Mouse (Mus musculus) midbrain, embryonic 11.5 days (tissue): ENCODE data around the gene 4930564D02Rik. TPM values are rescaled to one million over a fixed set of nuclear protein-coding genes. Genes with fewer than 3 reads are reported as not detected.
A peak's percentile ranks its signal among the peaks of the same experiment; 100 is the strongest.

Experiments
- ATAC-seq: fragments of 200-750 bp; cut with Nextera tagmentation; 2 replicates; pipeline ENCODE4 v1.8.0; 2017; ENCODE audit warnings: moderate TSS enrichment, moderate library complexity; ENCODE audit not compliant: low FRiP score
- DNase-seq: peaks from one replicate; pipeline ENCODE4 v3.0.0; 2015; ENCODE audit warnings: low spot score; ENCODE audit errors: missing footprints
- H3K27ac ChIP-seq: fragments of 300-500 bp; sonication (generic); 2 replicates; pipeline ENCODE4 v1.5.1; 2014; ENCODE audit warnings: low read depth, low read length
- H3K27me3 ChIP-seq: fragments of 300-500 bp; sonication (generic); 2 replicates; pipeline ENCODE4 v1.6.1; 2014; ENCODE audit warnings: mild to moderate bottlenecking, low read length, moderate library complexity, mixed read lengths; ENCODE audit not compliant: control insufficient read depth, insufficient read depth
- H3K36me3 ChIP-seq: fragments of 300-500 bp; sonication (generic); 2 replicates; pipeline ENCODE4 v1.6.1; 2014; ENCODE audit warnings: mild to moderate bottlenecking, low read length, moderate library complexity, mixed read lengths; ENCODE audit not compliant: control insufficient read depth, insufficient read depth
- H3K4me1 ChIP-seq: fragments of 300-500 bp; sonication (generic); 2 replicates; pipeline ENCODE4 v1.6.1; 2014; ENCODE audit warnings: low read length; ENCODE audit not compliant: control insufficient read depth, insufficient read depth
- H3K4me2 ChIP-seq: fragments of 300-500 bp; sonication (generic); 2 replicates; pipeline ENCODE4 v1.6.1; 2014; ENCODE audit warnings: mild to moderate bottlenecking, moderate library complexity
- H3K4me3 ChIP-seq: fragments of 300-500 bp; sonication (generic); 2 replicates; pipeline ENCODE4 v1.5.1; 2014; ENCODE audit warnings: low read depth, low read length
- H3K9ac ChIP-seq: fragments of 300-500 bp; sonication (generic); 2 replicates; pipeline ENCODE4 v1.6.1; 2014; ENCODE audit warnings: low read length
- H3K9me3 ChIP-seq: fragments of 300-500 bp; sonication (generic); 2 replicates; pipeline ENCODE4 v1.6.1; 2016; ENCODE audit warnings: low read length; ENCODE audit not compliant: control insufficient read depth
- WGBS: fragments of 180-500 bp; shearing (Covaris S2); extraction: QIAGEN DNeasy Blood & Tissue Kit; methylation state at CpG from one replicate; pipeline ENCODE4 v1.1.7; 2014; 5-methylcytosine and 5-hydroxymethylcytosine counted together
- polyA plus RNA-seq: library from polyadenylated mRNA; unstranded; fragments of >200 nt; fragmentation: Nextera tagmentation; extraction: Ambion mirVana; gene quantifications from 2 replicates; pipeline ENCODE4 v1.2.1, GENCODE M21; 2014

Gene 4930564D02Rik
- polyA plus RNA-seq, 1 experiment from 2014 or later = not detected

GRCm38 (mm10) chr3:105040002-105040401, 26.6 kb upstream of the 4930564D02Rik start:
- no peak for ATAC-seq
- H3K36me3 ChIP-seq = peaks cover 4% of the 10 kb centered on the region; the same call in 1 of the 2 replicates
- no peaks in the 10 kb centered on the region for H3K27me3 ChIP-seq
- H3K27ac ChIP-seq = no peak overlapping the region
- H3K4me2 ChIP-seq = no peak overlapping the region
- no peak overlapping the region for H3K4me3 ChIP-seq
- no peaks in the 10 kb centered on the region for H3K9me3 ChIP-seq
- no peak overlapping the region for H3K9ac ChIP-seq
- H3K4me1 ChIP-seq = 0 out of 2 replicates have a peak, but pooled peaks cover 2% of the 10 kb centered on the region
- WGBS = 67% methylated on average over 8 of the region's 8 CpGs
- no peak for DNase-seq

- 0 out of 2 replicates have a peak, but pooled peaks have one; percentile 16 for ATAC-seq
Observed at GRCm38 (mm10) chr3:105040983-105041625, 25.5 kb upstream of the 4930564D02Rik start.

GRCm38 (mm10) chr3:105043746-105044145, 22.9 kb upstream of the 4930564D02Rik start:
- DNase-seq (no peak), ATAC-seq (0 out of 2 replicates have a peak, but pooled peaks have one; percentile 33)
- Histone ChIP-seq H3K4me1 (0 out of 2 replicates have a peak, but pooled peaks cover 2% of the 10 kb centered on the region), H3K27me3 (no peaks in the 10 kb centered on the region), H3K27ac (no peak overlapping the region), H3K4me3 (no peak overlapping the region), H3K9ac (no peak overlapping the region), H3K36me3 (no peaks in the 10 kb centered on the region), H3K4me2 (no peak overlapping the region), H3K9me3 (no peaks in the 10 kb centered on the region)
- 89% methylated on average over 5 of the region's 5 CpGs for WGBS

More at GRCm38 (mm10) chr3:105040983-105041625, 25.5 kb upstream of the 4930564D02Rik start:
- Histone ChIP-seq H3K9me3 (no peaks in the 10 kb centered on the region), H3K27me3 (no peaks in the 10 kb centered on the region), H3K4me2 (no peak overlapping the region), H3K4me3 (no peak overlapping the region), H3K36me3 (peaks cover 3% of the 10 kb centered on the region; the same call in 1 of the 2 replicates), H3K4me1 (0 out of 2 replicates have a peak, but pooled peaks cover 2% of the 10 kb centered on the region), H3K27ac (no peak overlapping the region), H3K9ac (no peak overlapping the region)
- DNase-seq = no peak
- WGBS = 92% methylated on average over 9 of the region's 9 CpGs

- no peak for DNase-seq
- Histone ChIP-seq H3K27ac (no peak overlapping the region), H3K4me3 (no peak overlapping the region), H3K4me1 (peaks cover 14% of the 10 kb centered on the region), H3K27me3 (no peaks in the 10 kb centered on the region), H3K4me2 (no peak overlapping the region), H3K9ac (no peak overlapping the region), H3K9me3 (no peaks in the 10 kb centered on the region), H3K36me3 (no peaks in the 10 kb centered on the region)
- ATAC-seq = no peak
- 87% methylated on average over 5 of the region's 5 CpGs for whole genome bisulfite sequencing
Observed at GRCm38 (mm10) chr3:105046870-105047269, 19.8 kb upstream of the 4930564D02Rik start.

- no peak overlapping the region for H3K27ac ChIP-seq
- no peak for DNase-seq
- no peaks in the 10 kb centered on the region for H3K36me3 ChIP-seq
- H3K27me3 ChIP-seq = no peaks in the 10 kb centered on the region
- H3K9me3 ChIP-seq = no peaks in the 10 kb centered on the region
- no peak overlapping the region for H3K4me2 ChIP-seq
- no peak for ATAC-seq
- H3K4me1 ChIP-seq = peaks cover 14% of the 10 kb centered on the region
- H3K9ac ChIP-seq = no peak overlapping the region
- H3K4me3 ChIP-seq = no peak overlapping the region
- 78% methylated on average over 8 of the region's 8 CpGs for WGBS
Observed at GRCm38 (mm10) chr3:105047616-105048015, 19.0 kb upstream of the 4930564D02Rik start.

- no peak for DNase-seq
- Histone ChIP-seq H3K36me3 (no peaks in the 10 kb centered on the region), H3K4me2 (no peak overlapping the region), H3K9me3 (no peaks in the 10 kb centered on the region), H3K4me1 (peaks cover 17% of the 10 kb centered on the region), H3K27ac (no peak overlapping the region), H3K9ac (no peak overlapping the region), H3K27me3 (no peaks in the 10 kb centered on the region), H3K4me3 (no peak overlapping the region)
- ATAC-seq = no peak
- WGBS = 83% methylated on average over 6 of the region's 6 CpGs
Observed at GRCm38 (mm10) chr3:105049848-105050247, 16.8 kb upstream of the 4930564D02Rik start.

- no peaks in the 10 kb centered on the region for H3K27me3 ChIP-seq
- peaks cover 15% of the 10 kb centered on the region for H3K4me1 ChIP-seq
- DNase-seq = no peak
- no peaks in the 10 kb centered on the region for H3K36me3 ChIP-seq
- H3K4me2 ChIP-seq = peak overlapping the region; percentile 81
- 77% methylated on average over 2 of the region's 2 CpGs for WGBS
- no peaks in the 10 kb centered on the region for H3K9me3 ChIP-seq
- H3K27ac ChIP-seq = no peak overlapping the region
- no peak overlapping the region for H3K9ac ChIP-seq
- H3K4me3 ChIP-seq = peak overlapping the region; percentile 82; the same call in 1 of the 2 replicates
- no peak for ATAC-seq
Observed at GRCm38 (mm10) chr3:105051103-105051502, 15.5 kb upstream of the 4930564D02Rik start.

GRCm38 (mm10) chr3:105052171-105052936, 14.3 kb upstream of the 4930564D02Rik start:
- peak overlapping the region; percentile 81 for H3K4me2 ChIP-seq
- H3K36me3 ChIP-seq = no peaks in the 10 kb centered on the region
- H3K4me3 ChIP-seq = peak overlapping the region; percentile 82
- H3K4me1 ChIP-seq = peaks cover 15% of the 10 kb centered on the region
- peak; percentile 77 for ATAC-seq
- H3K9ac ChIP-seq = peak overlapping the region; percentile 89
- H3K9me3 ChIP-seq = no peaks in the 10 kb centered on the region
- DNase-seq = no peak
- WGBS = under 1% methylated on average over 32 of the region's 37 CpGs
- peak overlapping the region; percentile 82 for H3K27ac ChIP-seq
- no peaks in the 10 kb centered on the region for H3K27me3 ChIP-seq
